Mouse (Mus musculus) thymus, postnatal 25 days (tissue): ENCODE data around the gene Mmp21.
"Not testable (repeated sequence)": the region's sequence is repeated elsewhere in the genome, so short reads cannot be mapped to it uniquely, and the experiment has no call there.

Experiments used
- DNase-seq: peaks from one replicate; pipeline ENCODE4 v3.0.0; 2022

Gene Mmp21

GRCm38 (mm10) chr7:133679961-133680360 lies at the start of gene Mmp21:
Mmp21 (minus strand) TSS chr7:133680061.
- DNase-seq: no peak

GRCm38 (mm10) chr7:133729351-133729750 lies 49.5 kb upstream of the Mmp21 start:
- DNase-seq: no peak

- no peak for DNase-seq
Observed at GRCm38 (mm10) chr7:133727027-133727426, 47.2 kb upstream of the Mmp21 start.

GRCm38 (mm10) chr7:133725571-133725970 lies 45.7 kb upstream of the Mmp21 start:
- DNase-seq: no peak

GRCm38 (mm10) chr7:133724844-133725243 lies 45.0 kb upstream of the Mmp21 start:
- DNase-seq: no peak

- DNase-seq: no peak
Observed at GRCm38 (mm10) chr7:133720616-133721015, 40.8 kb upstream of the Mmp21 start.

GRCm38 (mm10) chr7:133718580-133718979 lies 38.7 kb upstream of the Mmp21 start:
- DNase-seq: no peak

- DNase-seq: no peak
Observed at GRCm38 (mm10) chr7:133715387-133715786, 35.5 kb upstream of the Mmp21 start.

GRCm38 (mm10) chr7:133707301-133707700 lies 27.4 kb upstream of the Mmp21 start:
- DNase-seq: no peak

- DNase-seq: no peak
Observed at GRCm38 (mm10) chr7:133703906-133704305, 24.0 kb upstream of the Mmp21 start.

- DNase-seq: no peak
Observed at GRCm38 (mm10) chr7:133702333-133702732, 22.5 kb upstream of the Mmp21 start.

GRCm38 (mm10) chr7:133701366-133701765 lies 21.5 kb upstream of the Mmp21 start:
- no peak for DNase-seq

- no peak for DNase-seq
Observed at GRCm38 (mm10) chr7:133699885-133700284, 20.0 kb upstream of the Mmp21 start.

GRCm38 (mm10) chr7:133698021-133698709 lies 18.3 kb upstream of the Mmp21 start:
- DNase-seq: no peak

- not testable (repeated sequence) for DNase-seq
Observed at GRCm38 (mm10) chr7:133685644-133686043, 5.8 kb upstream of the Mmp21 start.

- DNase-seq: no peak
Observed at GRCm38 (mm10) chr7:133684701-133685100, 4.8 kb upstream of the Mmp21 start.

GRCm38 (mm10) chr7:133684110-133684509 lies 4.2 kb upstream of the Mmp21 start:
- DNase-seq: no peak

GRCm38 (mm10) chr7:133683626-133684025 lies 3.8 kb upstream of the Mmp21 start:
- no peak for DNase-seq

GRCm38 (mm10) chr7:133679439-133679838 lies 422 bp downstream of the Mmp21 start:
- no peak for DNase-seq

- DNase-seq: no peak
Observed at GRCm38 (mm10) chr7:133678716-133679115, 1.1 kb downstream of the Mmp21 start.

- no peak for DNase-seq
Observed at GRCm38 (mm10) chr7:133676002-133676401, 3.9 kb downstream of the Mmp21 start.

- no peak for DNase-seq
Observed at GRCm38 (mm10) chr7:133670846-133671245, 9.0 kb downstream of the Mmp21 start.

- DNase-seq: no peak
Observed at GRCm38 (mm10) chr7:133669946-133670345, 9.9 kb downstream of the Mmp21 start.

- DNase-seq: no peak
Observed at GRCm38 (mm10) chr7:133669071-133669470, 10.8 kb downstream of the Mmp21 start.

- DNase-seq: no peak
Observed at GRCm38 (mm10) chr7:133662467-133662866, 17.4 kb downstream of the Mmp21 start.
